Mouse (Mus musculus) midbrain, embryonic 16.5 days (tissue): ENCODE results near the gene Phf20. TPM values are rescaled to one million over a fixed set of nuclear protein-coding genes. Genes with fewer than 3 reads are reported as not detected.
A peak's percentile ranks its signal among the peaks of the same experiment; 100 is the strongest.
"Not testable (repeated sequence)": the region's sequence is repeated elsewhere in the genome, so short reads cannot be mapped to it uniquely, and the experiment has no call there.

Experiments
- ATAC-seq: fragments of 200-750 bp; cut with Nextera tagmentation; 2 replicates; pipeline ENCODE4 v1.8.0; 2017; ENCODE audit warnings: moderate TSS enrichment
- H3K27ac ChIP-seq: fragments of 300-500 bp; sonication (generic); 2 replicates; pipeline ENCODE4 v1.5.1; 2014; ENCODE audit warnings: mild to moderate bottlenecking, low read length, mixed read lengths
- H3K27me3 ChIP-seq: fragments of 300-500 bp; sonication (generic); 2 replicates; pipeline ENCODE4 v1.6.1; 2014; ENCODE audit warnings: low read depth, low read length, mixed read lengths; ENCODE audit not compliant: control insufficient read depth, insufficient read depth
- H3K36me3 ChIP-seq: fragments of 300-500 bp; sonication (generic); 2 replicates; pipeline ENCODE4 v1.6.1; 2014; ENCODE audit warnings: mild to moderate bottlenecking, low read length, moderate library complexity, mixed read lengths; ENCODE audit not compliant: control insufficient read depth, insufficient read depth
- H3K4me1 ChIP-seq: fragments of 300-500 bp; sonication (generic); 2 replicates; pipeline ENCODE4 v1.6.1; 2014; ENCODE audit warnings: mild to moderate bottlenecking, low read length, mixed read lengths; ENCODE audit not compliant: control insufficient read depth, insufficient read depth
- H3K4me2 ChIP-seq: fragments of 300-500 bp; sonication (generic); 2 replicates; pipeline ENCODE4 v1.6.1; 2014; ENCODE audit warnings: mild to moderate bottlenecking, low read length, mixed read lengths
- H3K4me3 ChIP-seq: fragments of 300-500 bp; sonication (generic); 2 replicates; pipeline ENCODE4 v1.5.1; 2014; ENCODE audit warnings: low read depth, mild to moderate bottlenecking, low read length, moderate library complexity, mixed read lengths
- H3K9ac ChIP-seq: fragments of 300-500 bp; sonication (generic); 2 replicates; pipeline ENCODE4 v1.6.1; 2014; ENCODE audit warnings: low read depth, low read length, mixed read lengths
- H3K9me3 ChIP-seq: fragments of 300-500 bp; sonication (generic); replicated peaks from 2 replicates; pipeline ENCODE4 v1.6.1; 2014; ENCODE audit warnings: mild to moderate bottlenecking, low read length, mixed read lengths; ENCODE audit not compliant: control insufficient read depth, poor library complexity, severe bottlenecking
- WGBS: fragments of 180-500 bp; shearing (Covaris S2); extraction: QIAGEN DNeasy Blood & Tissue Kit; methylation state at CpG from one replicate; pipeline ENCODE4 v1.1.7; 2014; 5-methylcytosine and 5-hydroxymethylcytosine counted together
- polyA plus RNA-seq: library from polyadenylated mRNA; unstranded; fragments of >200 nt; fragmentation: Nextera tagmentation; extraction: Ambion mirVana; gene quantifications from 2 replicates; pipeline ENCODE4 v1.2.1, GENCODE M21; 2015

The Phf20 gene
- polyA plus RNA-seq, 1 experiment from 2014 or later = 132 TPM

- WGBS = 2% methylated on average over 28 of the region's 41 CpGs
- peaks cover 30% of the 10 kb centered on the region for H3K4me1 ChIP-seq
- peaks cover 6% of the 10 kb centered on the region; the same call in 1 of the 2 replicates for H3K36me3 ChIP-seq
- H3K27ac ChIP-seq = peak overlapping the region; percentile 98
- H3K9me3 ChIP-seq = no peaks in the 10 kb centered on the region
- H3K27me3 ChIP-seq = no peaks in the 10 kb centered on the region
- peak overlapping the region; percentile 97 for H3K4me3 ChIP-seq
- H3K4me2 ChIP-seq = no peak overlapping the region
- H3K9ac ChIP-seq = peak overlapping the region; percentile 100
- peak; percentile 18; the same call in 1 of the 2 replicates for ATAC-seq
These were observed 16.5 kb upstream of the Phf20 start for GRCm38 (mm10) chr2:156179796-156180093.

DNA sequence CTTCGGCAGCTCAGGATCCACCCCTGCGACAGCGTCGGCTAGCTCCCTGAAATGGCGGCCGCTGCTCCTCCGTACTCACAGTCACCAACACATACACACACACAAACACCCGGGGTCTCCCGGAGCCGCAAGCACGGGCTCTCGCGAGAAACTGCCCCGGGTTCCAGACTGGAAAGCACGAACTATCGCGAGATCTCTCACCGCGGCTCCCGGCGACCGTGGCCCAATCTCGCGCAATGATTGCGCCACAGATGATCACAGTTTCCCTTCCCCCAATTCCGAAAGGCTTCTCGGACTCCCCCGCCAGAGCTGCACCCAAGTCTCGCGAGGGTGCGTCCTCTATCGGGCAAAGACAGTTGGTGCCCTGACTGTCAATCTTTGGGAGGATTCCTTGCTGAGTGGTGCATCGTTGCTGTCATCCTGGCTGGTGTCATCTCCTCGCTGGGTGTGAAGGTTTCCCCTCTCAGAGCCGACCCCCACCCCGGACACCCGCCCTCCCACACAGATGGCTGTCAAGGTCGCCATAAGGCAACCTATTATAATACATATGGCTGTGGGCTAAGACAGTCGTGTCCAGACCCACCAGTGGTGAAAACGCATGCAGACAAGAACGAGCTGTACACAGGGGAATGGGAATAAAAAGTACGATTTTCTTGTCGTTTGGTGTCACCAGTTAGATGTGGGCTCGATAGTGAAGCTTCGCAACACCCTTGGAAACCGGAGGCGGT, 16.0 kb upstream of the Phf20 start, which contains the start of gene Rbm39:
Gene Rbm39 (minus strand): TSS at position 145 of the 728 bp plus-strand sequence.
- Histone ChIP-seq H3K4me3 (peak within 1 kb of the TSS; percentile 97), H3K4me1 (peaks cover 30% of the 10 kb centered on the region), H3K4me2 (peak within 1 kb of the TSS; percentile 78), H3K9ac (peak within 1 kb of the TSS; percentile 100), H3K36me3 (peaks cover 6% of the 10 kb centered on the region; the same call in 1 of the 2 replicates), H3K9me3 (no peaks in the 10 kb centered on the region), H3K27me3 (no peaks in the 10 kb centered on the region), H3K27ac (peak within 1 kb of the TSS; percentile 98)
- peak; percentile 97 for ATAC-seq
- under 1% methylated on average over 46 of the region's 47 CpGs for WGBS

GRCm38 (mm10) chr2:156180824-156181590, 15.3 kb upstream of the Phf20 start:
- Histone ChIP-seq H3K9ac (peak overlapping the region; percentile 78), H3K4me1 (peaks cover 27% of the 10 kb centered on the region), H3K4me3 (peak overlapping the region; percentile 97), H3K27ac (peak overlapping the region; percentile 98), H3K9me3 (no peaks in the 10 kb centered on the region), H3K4me2 (peak overlapping the region; percentile 66), H3K36me3 (peaks cover 6% of the 10 kb centered on the region; the same call in 1 of the 2 replicates), H3K27me3 (no peaks in the 10 kb centered on the region)
- ATAC-seq = no peak
- 10% methylated on average over 8 of the region's 8 CpGs for WGBS

DNA sequence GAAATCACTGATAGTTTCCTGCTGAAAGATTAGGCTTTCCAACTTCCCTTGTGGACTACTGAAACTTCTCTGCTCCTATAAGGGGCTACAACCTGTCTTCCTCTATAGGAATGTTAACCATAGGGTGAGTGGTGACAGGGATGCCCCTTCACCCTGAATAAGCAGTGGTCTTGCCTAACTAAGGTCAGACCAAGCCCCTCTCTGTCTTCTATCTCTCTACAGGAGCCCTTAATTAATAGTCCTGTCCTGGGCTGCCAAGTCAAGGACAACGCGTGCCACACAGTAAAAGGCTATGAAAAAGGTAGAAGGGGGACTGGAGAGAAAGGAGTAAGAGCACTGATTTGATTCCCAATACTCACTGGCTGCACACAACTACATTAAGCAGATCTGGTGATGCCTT, 14.7 kb upstream of the Phf20 start:
- Histone ChIP-seq H3K9ac (peak overlapping the region; percentile 78; the same call in 1 of the 2 replicates), H3K4me2 (peak overlapping the region; percentile 66)

DNA sequence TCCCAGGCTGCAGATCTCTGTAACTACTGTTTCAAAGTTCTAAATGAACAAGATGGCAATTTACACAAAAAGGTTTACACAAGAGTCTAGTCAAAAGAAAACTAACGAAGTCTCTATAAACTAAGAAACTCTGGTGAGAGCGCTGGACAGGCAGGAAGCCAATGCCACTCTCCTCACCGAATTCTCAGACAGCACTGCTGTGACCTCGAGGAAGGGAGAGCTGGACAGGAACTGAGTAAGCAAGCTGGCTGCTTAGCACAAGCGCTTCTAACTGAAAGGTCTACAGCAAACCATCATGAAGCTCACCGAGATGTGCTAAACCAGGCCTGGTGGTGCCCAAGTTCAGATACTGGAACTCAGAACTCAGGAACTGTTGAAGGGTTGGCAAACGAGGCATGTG, 7.0 kb upstream of the Phf20 start:
- 85% methylated on average over 7 of the region's 7 CpGs for WGBS
- H3K4me2 ChIP-seq, H3K27me3 ChIP-seq, H3K4me3 ChIP-seq, ATAC-seq, H3K9me3 ChIP-seq, H3K4me1 ChIP-seq, H3K36me3 ChIP-seq, H3K9ac ChIP-seq, H3K27ac ChIP-seq: not testable (repeated sequence)

More for the DNA sequence above, 14.7 kb upstream of the Phf20 start:
- ATAC-seq = no peak
- Histone ChIP-seq H3K27ac (peak overlapping the region; percentile 98), H3K9me3 (no peaks in the 10 kb centered on the region), H3K4me3 (no peak overlapping the region), H3K4me1 (peaks cover 27% of the 10 kb centered on the region), H3K36me3 (peaks cover 6% of the 10 kb centered on the region; the same call in 1 of the 2 replicates), H3K27me3 (no peaks in the 10 kb centered on the region)
- 78% methylated on average over 2 of the region's 2 CpGs for WGBS

- H3K4me3 ChIP-seq = no peak overlapping the region
- H3K4me2 ChIP-seq = no peak overlapping the region
- no peaks in the 10 kb centered on the region for H3K36me3 ChIP-seq
- no peak overlapping the region for H3K27ac ChIP-seq
- no peaks in the 10 kb centered on the region for H3K9me3 ChIP-seq
- WGBS = 87% methylated on average over 14 of the region's 14 CpGs
- no peak for ATAC-seq
- H3K27me3 ChIP-seq = no peaks in the 10 kb centered on the region
- H3K4me1 ChIP-seq = no peaks in the 10 kb centered on the region
- no peak overlapping the region for H3K9ac ChIP-seq
These were observed 6.0 kb upstream of the Phf20 start for GRCm38 (mm10) chr2:156190004-156190896.

GRCm38 (mm10) chr2:156191540-156191939, 4.7 kb upstream of the Phf20 start:
- no peak for ATAC-seq

DNA sequence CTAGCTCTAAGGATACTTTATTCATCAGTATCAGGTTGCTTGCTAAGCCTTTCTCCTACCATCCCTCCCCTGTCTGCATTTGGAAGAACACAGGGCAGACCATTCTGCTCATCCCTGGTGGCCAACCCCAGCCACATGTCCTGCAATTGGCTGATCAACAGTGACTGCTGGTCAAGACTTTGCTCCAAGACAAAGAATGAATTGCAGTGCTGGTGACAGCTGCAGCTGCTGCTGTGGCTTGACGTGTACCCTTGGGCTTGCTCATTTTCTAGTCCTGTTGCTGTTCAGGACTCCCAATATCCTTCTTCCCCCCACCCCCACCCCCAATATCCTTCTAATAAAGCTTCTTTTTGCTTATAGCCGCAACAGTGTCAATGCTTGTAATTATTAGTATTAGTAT, 4.2 kb upstream of the Phf20 start:
- Histone ChIP-seq H3K4me2 (no peak overlapping the region), H3K4me1 (peaks cover 5% of the 10 kb centered on the region; the same call in 1 of the 2 replicates), H3K9me3 (no peaks in the 10 kb centered on the region), H3K36me3 (no peaks in the 10 kb centered on the region), H3K9ac (no peak overlapping the region), H3K4me3 (no peak overlapping the region), H3K27ac (no peak overlapping the region), H3K27me3 (no peaks in the 10 kb centered on the region)
- ATAC-seq = no peak
- WGBS = 84% methylated on average over 2 of the region's 2 CpGs

More at GRCm38 (mm10) chr2:156191540-156191939, 4.7 kb upstream of the Phf20 start:
- Histone ChIP-seq H3K27me3 (no peaks in the 10 kb centered on the region), H3K4me3 (no peak overlapping the region), H3K4me1 (peaks cover 5% of the 10 kb centered on the region; the same call in 1 of the 2 replicates), H3K27ac (no peak overlapping the region), H3K36me3 (no peaks in the 10 kb centered on the region), H3K9ac (no peak overlapping the region), H3K4me2 (no peak overlapping the region), H3K9me3 (no peaks in the 10 kb centered on the region)
- 97% methylated on average over 2 of the region's 2 CpGs for WGBS
